ENCODE assay signal across 18 mouse cellular contexts in genomic region chr14:16334260-16334659, GRCm38 (mm10). TPM values are rescaled to one million over a fixed set of nuclear protein-coding genes. Genes with fewer than 3 reads are reported as not detected.
A peak's percentile ranks its signal among the peaks of the same experiment; 100 is the strongest.
DNase-seq lines count a peak whose midpoint lies in the region; ATAC-seq and TF ChIP-seq lines count a peak whose summit lies in the region.
"Had no signal": no experiment of that assay in that cellular context is flagged by ENCODE, and none has a peak within 500 bp of the region (broad histone marks: within the 10 kb centered on the region; RNA-seq: fewer than 3 reads in every experiment).

No protein-coding gene starts in this region.

- no peak overlapping the region for H3K27ac ChIP-seq in forebrain, embryonic 16.5 days (ENCODE audit: low read length)
- no peak overlapping the region for H3K27ac ChIP-seq in forebrain, embryonic 10.5 days
- H3K27ac ChIP-seq in hindbrain, postnatal 0 days: no peak overlapping the region
- H3K27ac ChIP-seq: embryonic facial prominence, embryonic 13.5 days; hindbrain, embryonic 15.5 days had no signal

- WGBS in forebrain, embryonic 16.5 days: 89% methylated on average over 3 of the region's 3 CpGs
- 96% methylated on average over 3 of the region's 3 CpGs for WGBS in forebrain, embryonic 10.5 days
- WGBS in hindbrain, postnatal 0 days: 67% methylated on average over 3 of the region's 3 CpGs

- H3K9ac ChIP-seq in forebrain, embryonic 16.5 days (replicated peaks; ENCODE audit: low read depth, low read length): no peak overlapping the region
- no peak overlapping the region for H3K9ac ChIP-seq in hindbrain, postnatal 0 days (replicated peaks; ENCODE audit: low read length)
- H3K9ac ChIP-seq: embryonic facial prominence, embryonic 13.5 days; heart, embryonic 12.5 days; hindbrain, embryonic 15.5 days had no signal

- no peaks in the 10 kb centered on the region for H3K27me3 ChIP-seq in forebrain, embryonic 16.5 days (replicated peaks; ENCODE audit: control insufficient read depth, insufficient read depth, low read length)
- no peaks in the 10 kb centered on the region for H3K27me3 ChIP-seq in forebrain, embryonic 10.5 days (ENCODE audit: poor library complexity, severe bottlenecking)
- H3K27me3 ChIP-seq in hindbrain, postnatal 0 days (ENCODE audit: insufficient read depth, low read length): no peaks in the 10 kb centered on the region
- H3K27me3 ChIP-seq: embryonic facial prominence, embryonic 13.5 days; heart, embryonic 12.5 days; hindbrain, embryonic 15.5 days had no signal

- DNase-seq in forebrain, embryonic 10.5 days (ENCODE audit: extremely low spot score, low spot score): no peak
- peak; percentile 9 for DNase-seq in right cerebral cortex, postnatal 14 days
- no peak for DNase-seq in right cerebral cortex, postnatal 36 days (ENCODE audit: low spot score in 2 of 2)
- peak; percentile 63 for DNase-seq in thymus, postnatal 4 days
- DNase-seq in thymus, postnatal 25 days: no peak
- DNase-seq in hindbrain, postnatal 0 days (ENCODE audit: low spot score): no peak
- DNase-seq: adrenal gland, postnatal 14 days; cerebellum, adult 18-20 months; cerebellum, adult 9-11 months; cerebellum, postnatal 36 days; gastrocnemius, postnatal 10 days; heart, postnatal 36 days had no signal

- H3K36me3 ChIP-seq in forebrain, embryonic 16.5 days (ENCODE audit: control insufficient read depth, insufficient read depth): no peaks in the 10 kb centered on the region
- no peaks in the 10 kb centered on the region for H3K36me3 ChIP-seq in forebrain, embryonic 10.5 days (replicated peaks)
- no peaks in the 10 kb centered on the region for H3K36me3 ChIP-seq in hindbrain, postnatal 0 days (ENCODE audit: insufficient read depth, low read length)
- H3K36me3 ChIP-seq: embryonic facial prominence, embryonic 13.5 days; heart, embryonic 12.5 days; hindbrain, embryonic 15.5 days had no signal

- ATAC-seq in forebrain, embryonic 16.5 days: peak; percentile 18; the same call in 1 of the 2 replicates
- no peak for ATAC-seq in hindbrain, postnatal 0 days
- ATAC-seq: inflammation-experienced regulatory T-cells, adult 6 months; intestine, postnatal 0 days had no signal

- no peak overlapping the region for H3K4me3 ChIP-seq in forebrain, embryonic 16.5 days (replicated peaks; ENCODE audit: low read length)
- no peak overlapping the region for H3K4me3 ChIP-seq in forebrain, embryonic 10.5 days
- H3K4me3 ChIP-seq in hindbrain, postnatal 0 days (ENCODE audit: low read length): no peak overlapping the region
- H3K4me3 ChIP-seq: embryonic facial prominence, embryonic 13.5 days; heart, embryonic 12.5 days; hindbrain, embryonic 15.5 days had no signal

- TF ChIP-seq CTCF in hindbrain, postnatal 0 days (IDR thresholded peaks at IDR 0.05; ENCODE audit: low read depth): no peak

- H3K4me1 ChIP-seq in forebrain, embryonic 16.5 days (replicated peaks; ENCODE audit: control insufficient read depth, insufficient read depth, low read length): no peaks in the 10 kb centered on the region
- peaks cover 14% of the 10 kb centered on the region for H3K4me1 ChIP-seq in forebrain, embryonic 10.5 days
- H3K4me1 ChIP-seq in hindbrain, postnatal 0 days (ENCODE audit: insufficient read depth, low read length): no peaks in the 10 kb centered on the region
- H3K4me1 ChIP-seq: hindbrain, embryonic 15.5 days had no signal

- H3K9me3 ChIP-seq in forebrain, embryonic 16.5 days (ENCODE audit: control insufficient read depth, low read length): no peaks in the 10 kb centered on the region
- H3K9me3 ChIP-seq in forebrain, embryonic 10.5 days: no peaks in the 10 kb centered on the region
- H3K9me3 ChIP-seq in hindbrain, postnatal 0 days (ENCODE audit: low read length): no peaks in the 10 kb centered on the region
- H3K9me3 ChIP-seq: embryonic facial prominence, embryonic 13.5 days; heart, embryonic 12.5 days; hindbrain, embryonic 15.5 days had no signal

- H3K4me2 ChIP-seq in forebrain, embryonic 16.5 days (ENCODE audit: low read length): no peak overlapping the region
- H3K4me2 ChIP-seq in hindbrain, postnatal 0 days (ENCODE audit: low read depth, low read length): no peak overlapping the region
- H3K4me2 ChIP-seq: embryonic facial prominence, embryonic 13.5 days; heart, embryonic 12.5 days; hindbrain, embryonic 15.5 days had no signal

RNA-seq across cellular contexts. Expression of gene Top2b, which starts 30.7 kb away (rescaled TPM):
- polyA plus RNA-seq in forebrain, embryonic 16.5 days (2015; fragmentation: Nextera tagmentation; extraction: Ambion mirVana): 106 and 127 TPM in 2 replicates
- 68.7 and 71.4 TPM in 2 replicates for polyA plus RNA-seq in forebrain, embryonic 10.5 days (2016; fragmentation: Nextera tagmentation; extraction: Ambion mirVana)
- total RNA-seq in hindbrain, postnatal 0 days (2014; rRNA removed): 79.0 and 93.3 TPM in 2 replicates
- 40.9 and 42.6 TPM in 2 replicates for polyA plus RNA-seq in hindbrain, postnatal 0 days (2015; fragmentation: Nextera tagmentation; extraction: Ambion mirVana)

Comparison
In these comparisons a context has a peak if more than half of its experiments do, and no peak if none do; other contexts are left out.
1. DNase-seq: peak in right cerebral cortex, postnatal 14 days (single experiment) and thymus, postnatal 4 days (single experiment); none in forebrain, embryonic 10.5 days (single experiment), right cerebral cortex, postnatal 36 days (0 of 2), thymus, postnatal 25 days (single experiment) and hindbrain, postnatal 0 days (single experiment).